Mouse (Mus musculus): ENCODE results near the gene Glrp1. TPM values are rescaled to one million over a fixed set of nuclear protein-coding genes. Genes with fewer than 3 reads are reported as not detected.

Glrp1 gene
- polyA plus RNA-seq, 1 experiment from 2014 or later, result not detected

DNA sequence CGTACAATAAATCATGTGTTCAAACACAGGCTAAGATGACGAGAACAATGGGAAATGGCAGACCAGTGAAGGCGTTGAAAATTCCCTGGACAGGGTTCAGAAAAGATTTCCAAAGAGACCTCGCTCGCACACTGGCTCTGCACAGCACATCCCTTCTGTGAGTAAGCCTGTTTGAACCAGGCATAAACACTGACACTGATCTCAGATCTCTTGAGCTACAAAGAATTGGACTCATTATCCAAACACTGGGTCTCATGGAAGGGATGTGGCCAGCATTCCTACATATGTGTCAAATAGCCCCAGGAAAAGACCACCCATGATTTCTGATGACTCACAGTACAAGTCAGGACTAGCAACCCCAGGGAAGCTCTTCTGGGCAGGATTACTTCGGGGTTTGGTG lies 16.3 kb upstream of the Glrp1 start:
- Histone ChIP-seq H3K9ac (ENCODE audit: low read length) (no peak overlapping the region), H3K9me3 (ENCODE audit: control insufficient read depth, low read length) (no peaks in the 10 kb centered on the region), H3K4me3 (ENCODE audit: low read depth, low read length) (no peak overlapping the region), H3K27ac (replicated peaks) (peak overlapping the region; percentile 35; the same call in 1 of the 2 replicates), H3K4me1 (replicated peaks; ENCODE audit: control insufficient read depth, insufficient read depth) (no peaks in the 10 kb centered on the region), H3K4me2 (replicated peaks; ENCODE audit: low read depth) (no peak overlapping the region), H3K27me3 (ENCODE audit: control insufficient read depth, insufficient read depth, low read length) (no peaks in the 10 kb centered on the region), H3K36me3 (ENCODE audit: control insufficient read depth, insufficient read depth, low read length) (no peaks in the 10 kb centered on the region)
- 20% methylated on average over 6 of the region's 6 CpGs for WGBS
- peak; percentile 90 for ATAC-seq (ENCODE audit: low FRiP score, low TSS enrichment)
- TF ChIP-seq EP300 (optimal IDR thresholded peaks at IDR 0.05) (no peak), CTCF (IDR thresholded peaks at IDR 0.05; ENCODE audit: low read depth) (no peak)
- DNase-seq (ENCODE audit: low spot score), result no peak

DNA sequence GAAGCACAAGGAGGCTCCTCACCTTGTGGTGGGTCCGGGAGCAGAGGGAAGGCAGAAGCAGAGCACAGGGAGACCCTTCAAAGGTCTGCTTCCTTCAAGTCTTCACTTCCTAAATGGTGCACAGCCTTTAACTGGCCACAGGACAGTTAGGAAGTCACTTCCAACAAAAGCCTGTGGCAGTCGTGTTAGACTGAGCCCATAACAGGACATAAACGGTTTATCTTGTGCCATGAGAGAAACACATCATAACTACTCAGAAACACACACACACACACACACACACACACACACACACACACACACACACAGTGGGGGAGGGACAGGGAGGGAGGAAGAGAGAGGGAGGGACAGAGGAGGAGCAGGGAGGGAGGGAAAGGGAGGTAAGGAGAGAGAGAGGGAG lies 15.8 kb upstream of the Glrp1 start:
- Histone ChIP-seq H3K4me1 (replicated peaks; ENCODE audit: control insufficient read depth, insufficient read depth) (no peaks in the 10 kb centered on the region), H3K9ac (ENCODE audit: low read length) (no peak overlapping the region), H3K27ac (replicated peaks) (peak overlapping the region; percentile 56), H3K9me3 (ENCODE audit: control insufficient read depth, low read length) (no peaks in the 10 kb centered on the region), H3K4me2 (replicated peaks; ENCODE audit: low read depth) (no peak overlapping the region), H3K36me3 (ENCODE audit: control insufficient read depth, insufficient read depth, low read length) (no peaks in the 10 kb centered on the region), H3K27me3 (ENCODE audit: control insufficient read depth, insufficient read depth, low read length) (no peaks in the 10 kb centered on the region), H3K4me3 (ENCODE audit: low read depth, low read length) (no peak overlapping the region)
- ATAC-seq (ENCODE audit: low FRiP score, low TSS enrichment) (no peak), DNase-seq (ENCODE audit: low spot score) (no peak)
- 38% methylated on average over 3 of the region's 3 CpGs for WGBS
- TF ChIP-seq CTCF (IDR thresholded peaks at IDR 0.05; ENCODE audit: low read depth) (no peak), EP300 (optimal IDR thresholded peaks at IDR 0.05) (no peak)

DNA sequence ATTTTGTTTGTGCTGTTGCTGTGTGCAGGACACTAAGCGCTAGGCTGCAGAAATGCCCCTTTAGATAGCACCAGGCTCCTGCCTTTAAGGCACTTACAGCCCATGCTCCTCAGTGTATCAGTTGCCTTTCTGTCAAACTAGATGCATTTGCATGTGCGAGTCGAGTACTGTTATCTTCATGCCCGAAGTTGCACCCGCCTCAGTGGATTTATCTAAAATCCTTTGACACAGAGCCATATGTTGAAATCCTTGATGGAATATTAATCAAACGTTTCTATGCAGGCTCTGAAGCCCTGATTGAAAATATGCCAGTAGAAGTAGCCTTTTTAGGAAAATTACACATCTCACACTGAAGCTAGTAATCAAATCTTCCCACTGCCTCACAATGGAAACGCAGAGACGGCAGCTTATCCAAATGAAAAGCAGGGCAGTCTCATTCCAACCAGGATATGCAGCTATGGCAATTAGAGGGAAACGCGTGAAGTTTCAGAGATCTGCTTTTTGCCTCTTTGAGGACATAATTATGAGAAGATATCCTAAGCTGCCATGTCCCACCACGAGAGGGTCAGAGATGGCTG lies 11.4 kb upstream of the Glrp1 start:
- whole genome bisulfite sequencing, result 48% methylated on average over 11 of the region's 11 CpGs
- Histone ChIP-seq H3K4me1 (replicated peaks; ENCODE audit: control insufficient read depth, insufficient read depth) (no peaks in the 10 kb centered on the region), H3K4me2 (replicated peaks; ENCODE audit: low read depth) (no peak overlapping the region), H3K27me3 (ENCODE audit: control insufficient read depth, insufficient read depth, low read length) (no peaks in the 10 kb centered on the region), H3K4me3 (ENCODE audit: low read depth, low read length) (no peak overlapping the region), H3K9me3 (ENCODE audit: control insufficient read depth, low read length) (no peaks in the 10 kb centered on the region), H3K36me3 (ENCODE audit: control insufficient read depth, insufficient read depth, low read length) (no peaks in the 10 kb centered on the region), H3K27ac (replicated peaks) (no peak overlapping the region), H3K9ac (ENCODE audit: low read length) (no peak overlapping the region)
- no peak for DNase-seq (ENCODE audit: low spot score)
- TF ChIP-seq CTCF (IDR thresholded peaks at IDR 0.05; ENCODE audit: low read depth) (no peak), EP300 (optimal IDR thresholded peaks at IDR 0.05) (no peak)
- no peak for ATAC-seq (ENCODE audit: low FRiP score, low TSS enrichment)

- no peak for ATAC-seq (ENCODE audit: low FRiP score, low TSS enrichment)
- H3K4me2 ChIP-seq (replicated peaks; ENCODE audit: low read depth), result no peak overlapping the region
- no peaks in the 10 kb centered on the region for H3K4me1 ChIP-seq (replicated peaks; ENCODE audit: control insufficient read depth, insufficient read depth)
- TF ChIP-seq EP300 (optimal IDR thresholded peaks at IDR 0.05) (no peak), CTCF (IDR thresholded peaks at IDR 0.05; ENCODE audit: low read depth) (no peak)
- no peaks in the 10 kb centered on the region for H3K36me3 ChIP-seq (ENCODE audit: control insufficient read depth, insufficient read depth, low read length)
- H3K4me3 ChIP-seq (ENCODE audit: low read depth, low read length), result no peak overlapping the region
- H3K27ac ChIP-seq (replicated peaks), result no peak overlapping the region
- H3K27me3 ChIP-seq (ENCODE audit: control insufficient read depth, insufficient read depth, low read length), result no peaks in the 10 kb centered on the region
- no peak for DNase-seq (ENCODE audit: low spot score)
- WGBS, result 54% methylated on average over 5 of the region's 5 CpGs
- H3K9me3 ChIP-seq (ENCODE audit: control insufficient read depth, low read length), result no peaks in the 10 kb centered on the region
- H3K9ac ChIP-seq (ENCODE audit: low read length), result no peak overlapping the region
These were observed 3.7 kb upstream of the Glrp1 start for GRCm38 (mm10) chr1:88513613-88514012.

- DNase-seq (ENCODE audit: low spot score), result peak; percentile 40
- H3K4me3 ChIP-seq (ENCODE audit: low read depth, low read length), result no peak overlapping the region
- H3K9ac ChIP-seq (ENCODE audit: low read length), result no peak overlapping the region
- no peak overlapping the region for H3K27ac ChIP-seq (replicated peaks)
- WGBS, result 31% methylated on average over 8 of the region's 8 CpGs
- H3K4me1 ChIP-seq (replicated peaks; ENCODE audit: control insufficient read depth, insufficient read depth), result 0 out of 2 replicates have a peak, but pooled peaks cover 3% of the 10 kb centered on the region
- H3K9me3 ChIP-seq (ENCODE audit: control insufficient read depth, low read length), result no peaks in the 10 kb centered on the region
- peak; percentile 78 for ATAC-seq (ENCODE audit: low FRiP score, low TSS enrichment)
- TF ChIP-seq CTCF (IDR thresholded peaks at IDR 0.05; ENCODE audit: low read depth) (no peak), EP300 (optimal IDR thresholded peaks at IDR 0.05) (no peak)
- H3K36me3 ChIP-seq (ENCODE audit: control insufficient read depth, insufficient read depth, low read length), result no peaks in the 10 kb centered on the region
- no peaks in the 10 kb centered on the region for H3K27me3 ChIP-seq (ENCODE audit: control insufficient read depth, insufficient read depth, low read length)
- H3K4me2 ChIP-seq (replicated peaks; ENCODE audit: low read depth), result no peak overlapping the region
These were observed 2.0 kb downstream of the Glrp1 start for GRCm38 (mm10) chr1:88507886-88508285.

DNA sequence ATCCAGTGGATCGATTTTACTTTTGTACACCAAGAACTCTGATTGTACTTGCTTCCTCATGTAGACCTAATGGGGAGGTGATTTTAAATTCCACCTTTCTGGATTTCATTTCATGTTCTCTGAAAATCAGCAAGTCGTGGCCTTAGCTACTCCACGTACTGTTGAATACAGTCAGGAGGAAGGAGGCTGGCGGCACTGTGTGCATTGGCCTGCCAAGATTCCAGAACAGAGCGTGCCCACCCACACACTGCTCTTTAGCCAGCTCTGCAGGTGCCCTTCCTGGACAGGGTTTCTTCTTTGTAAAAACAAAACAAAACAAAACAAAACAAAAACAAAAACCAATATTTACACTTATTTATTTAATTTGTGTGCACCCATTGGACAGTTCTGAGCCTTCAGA lies 2.7 kb downstream of the Glrp1 start:
- DNase-seq (ENCODE audit: low spot score) (no peak), ATAC-seq (ENCODE audit: low FRiP score, low TSS enrichment) (no peak)
- TF ChIP-seq EP300 (optimal IDR thresholded peaks at IDR 0.05) (no peak), CTCF (IDR thresholded peaks at IDR 0.05; ENCODE audit: low read depth) (no peak)
- Histone ChIP-seq H3K9me3 (ENCODE audit: control insufficient read depth, low read length) (no peaks in the 10 kb centered on the region), H3K36me3 (ENCODE audit: control insufficient read depth, insufficient read depth, low read length) (no peaks in the 10 kb centered on the region), H3K4me3 (ENCODE audit: low read depth, low read length) (no peak overlapping the region), H3K4me2 (replicated peaks; ENCODE audit: low read depth) (no peak overlapping the region), H3K4me1 (replicated peaks; ENCODE audit: control insufficient read depth, insufficient read depth) (0 out of 2 replicates have a peak, but pooled peaks cover 3% of the 10 kb centered on the region), H3K27ac (replicated peaks) (0 out of 2 replicates have a peak overlapping the region, but pooled peaks have one; percentile 45), H3K9ac (ENCODE audit: low read length) (no peak overlapping the region), H3K27me3 (ENCODE audit: control insufficient read depth, insufficient read depth, low read length) (no peaks in the 10 kb centered on the region)
- WGBS, result 58% methylated on average over 5 of the region's 5 CpGs
